Mouse (Mus musculus) small intestine, adult 2 months (tissue): ENCODE results near the gene Arid3c.

ENCODE experiments used
- CTCF ChIP-seq: fragments of 200-500 bp; IDR thresholded peaks from 2 replicates; pipeline ENCODE4 v1.5.1; 2012; ENCODE audit warnings: low read depth, mild to moderate bottlenecking, control low read depth, inconsistent platforms, low read length, moderate library complexity, mixed read lengths; ENCODE audit not compliant: insufficient replicate concordance, insufficient read length; ENCODE audit errors: extremely low read depth
- POLR2A ChIP-seq: fragments of 200-500 bp; IDR thresholded peaks from 2 replicates; pipeline ENCODE4 v1.6.1; 2012; ENCODE audit warnings: low read depth, mild to moderate bottlenecking, control low read depth, inconsistent platforms, low read length, moderate library complexity

DNA sequence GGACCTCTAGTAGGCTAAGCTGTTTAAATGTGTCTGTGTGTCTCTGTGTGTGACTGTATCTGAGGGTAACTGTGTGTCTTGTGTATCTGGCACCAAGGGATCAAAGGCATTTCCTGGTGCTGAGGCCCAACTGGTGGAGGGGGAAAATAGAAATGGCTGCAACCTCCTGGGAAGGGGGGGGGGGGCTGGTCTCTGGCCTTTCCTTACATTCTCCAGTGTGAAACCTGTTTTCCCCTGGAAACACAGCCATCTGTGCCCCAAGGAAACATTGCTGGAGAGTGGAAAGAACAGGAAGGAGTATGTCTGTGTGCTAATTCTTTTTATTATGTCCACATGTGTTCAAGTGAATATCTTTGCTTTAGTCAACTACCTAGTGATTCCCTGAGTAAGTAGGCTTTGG lies 30.7 kb upstream of the Arid3c start:
- TF ChIP-seq CTCF = no peak
- TF ChIP-seq POLR2A = no peak
